ENCODE assay signal across 22 mouse cellular contexts in genomic region chr13:112387279-112387678, GRCm38 (mm10).
"Had no signal": no experiment of that assay in that cellular context is flagged by ENCODE, and none has a peak within 500 bp of the region (broad histone marks: within the 10 kb centered on the region; RNA-seq: fewer than 3 reads in every experiment).

No protein-coding gene starts in this region.

- H3K4me3 ChIP-seq: gastrocnemius, adult 2 months; heart, adult 2 months; heart, embryonic 13.5 days; heart, embryonic 15.5 days; hindbrain, embryonic 13.5 days; hindbrain, embryonic 15.5 days; kidney, embryonic 15.5 days; limb, embryonic 13.5 days; limb, embryonic 15.5 days had no signal

- H3K27ac ChIP-seq: heart, adult 2 months; heart, embryonic 13.5 days; heart, embryonic 15.5 days; hindbrain, embryonic 13.5 days; hindbrain, embryonic 15.5 days; hindbrain, postnatal 0 days; kidney, embryonic 15.5 days; kidney, postnatal 0 days; limb, embryonic 13.5 days; limb, embryonic 15.5 days had no signal

- H3K9me3 ChIP-seq: heart, embryonic 13.5 days; heart, embryonic 15.5 days; hindbrain, embryonic 13.5 days; hindbrain, embryonic 15.5 days; kidney, embryonic 15.5 days; limb, embryonic 13.5 days; limb, embryonic 15.5 days had no signal

- H3K4me2 ChIP-seq: heart, embryonic 11.5 days; heart, embryonic 13.5 days; heart, embryonic 15.5 days; hindbrain, embryonic 13.5 days; hindbrain, embryonic 15.5 days; kidney, embryonic 15.5 days; limb, embryonic 13.5 days; limb, embryonic 15.5 days had no signal

- H3K9ac ChIP-seq: heart, embryonic 13.5 days; heart, embryonic 15.5 days; hindbrain, embryonic 13.5 days; hindbrain, embryonic 15.5 days; kidney, embryonic 15.5 days; limb, embryonic 13.5 days; limb, embryonic 15.5 days had no signal

- ATAC-seq: hindbrain, postnatal 0 days; intestine, embryonic 16.5 days had no signal

- H3K36me3 ChIP-seq: heart, embryonic 13.5 days; heart, embryonic 15.5 days; hindbrain, embryonic 13.5 days; hindbrain, embryonic 15.5 days; kidney, embryonic 15.5 days; limb, embryonic 13.5 days; limb, embryonic 15.5 days had no signal

- H3K27me3 ChIP-seq: heart, embryonic 13.5 days; heart, embryonic 15.5 days; hindbrain, embryonic 13.5 days; hindbrain, embryonic 15.5 days; kidney, embryonic 15.5 days; limb, embryonic 13.5 days; limb, embryonic 15.5 days had no signal

- H3K4me1 ChIP-seq: hindbrain, embryonic 15.5 days had no signal

- DNase-seq: gastrocnemius, adult 2 months; gastrocnemius, postnatal 10 days; gastrocnemius, postnatal 25 days; heart, adult 11 months; heart, adult 2 months; heart, postnatal 14 days; heart, postnatal 36 days; kidney, adult 11 months; kidney, postnatal 14 days; layer of hippocampus, postnatal 36 days; left cerebral cortex, postnatal 4 days had no signal
